Mouse (Mus musculus) embryonic facial prominence, embryonic 14.5 days (tissue): ENCODE results near the gene Pak1. TPM values are rescaled to one million over a fixed set of nuclear protein-coding genes. Genes with fewer than 3 reads are reported as not detected.

ENCODE experiments used
- ATAC-seq: fragments of 200-750 bp; cut with Nextera tagmentation; 2 replicates; pipeline ENCODE4 v1.8.0; 2017; ENCODE audit warnings: low read depth, moderate number of reproducible peaks, moderate TSS enrichment
- DNase-seq: peaks from one replicate; pipeline ENCODE4 v3.0.0-alpha.2; 2015; ENCODE audit warnings: low spot score
- H3K27ac ChIP-seq: fragments of 300-500 bp; sonication (generic); replicated peaks from 2 replicates; pipeline ENCODE4 v1.5.1; 2014; ENCODE audit warnings: low read depth, mild to moderate bottlenecking, low read length, moderate library complexity
- H3K27me3 ChIP-seq: fragments of 300-500 bp; sonication (generic); replicated peaks from 2 replicates; pipeline ENCODE4 v1.6.1; 2014; ENCODE audit warnings: low read length; ENCODE audit not compliant: control insufficient read depth, insufficient read depth
- H3K36me3 ChIP-seq: fragments of 300-500 bp; sonication (generic); 2 replicates; pipeline ENCODE4 v1.6.1; 2014; ENCODE audit warnings: low read length, mixed read lengths; ENCODE audit not compliant: control insufficient read depth, insufficient read depth
- H3K4me1 ChIP-seq: fragments of 300-500 bp; sonication (generic); 2 replicates; pipeline ENCODE4 v1.6.1; 2014; ENCODE audit warnings: antibody characterized with exemption, low read length; ENCODE audit not compliant: control insufficient read depth, insufficient read depth
- H3K4me2 ChIP-seq: fragments of 300-500 bp; sonication (generic); 2 replicates; pipeline ENCODE4 v1.6.1; 2014; ENCODE audit warnings: low read depth, mild to moderate bottlenecking, low read length, moderate library complexity, mixed read lengths
- H3K4me3 ChIP-seq: fragments of 300-500 bp; sonication (generic); 2 replicates; pipeline ENCODE4 v1.5.1; 2014; ENCODE audit warnings: low read depth, mild to moderate bottlenecking, low read length
- H3K9ac ChIP-seq: fragments of 300-500 bp; sonication (generic); 2 replicates; pipeline ENCODE4 v1.6.1; 2014; ENCODE audit warnings: low read depth, mild to moderate bottlenecking, low read length, moderate library complexity, mixed read lengths
- H3K9me3 ChIP-seq: fragments of 300-500 bp; sonication (generic); 2 replicates; pipeline ENCODE4 v1.6.1; 2016; ENCODE audit warnings: low read length; ENCODE audit not compliant: control insufficient read depth
- WGBS: fragments of 180-500 bp; shearing (Covaris S2); extraction: QIAGEN DNeasy Blood & Tissue Kit; methylation state at CpG from one replicate; pipeline ENCODE4 v1.1.7; 2014; 5-methylcytosine and 5-hydroxymethylcytosine counted together
- polyA plus RNA-seq: library from polyadenylated mRNA; unstranded; fragments of >200 nt; fragmentation: Nextera tagmentation; extraction: Ambion mirVana; gene quantifications from 2 replicates; pipeline ENCODE4 v1.2.1, GENCODE M21; 2014

Pak1 gene
- 29.8 and 31.8 TPM in 2 replicates for polyA plus RNA-seq

GRCm38 (mm10) chr7:97788190-97788668, at the start of gene Pak1:
Pak1 (plus strand) TSS chr7:97788541.
- Histone ChIP-seq H3K4me2 (peak within 1 kb of the TSS; percentile 99), H3K4me3 (peak within 1 kb of the TSS; percentile 86), H3K9ac (peak within 1 kb of the TSS; percentile 75), H3K27me3 (peaks cover 6% of the 10 kb centered on the region), H3K36me3 (no peaks in the 10 kb centered on the region), H3K27ac (peak within 1 kb of the TSS; percentile 58), H3K4me1 (no peaks in the 10 kb centered on the region), H3K9me3 (no peaks in the 10 kb centered on the region)
- WGBS = 1% methylated on average over 30 of the region's 46 CpGs
- DNase-seq = peak; percentile 78
- peak; percentile 90 for ATAC-seq

GRCm38 (mm10) chr7:97740948-97741347, 47.4 kb upstream of the Pak1 start:
- no peak overlapping the region for H3K9ac ChIP-seq
- no peaks in the 10 kb centered on the region for H3K27me3 ChIP-seq
- no peak for ATAC-seq
- H3K4me2 ChIP-seq = no peak overlapping the region
- 48% methylated on average over 10 of the region's 10 CpGs for WGBS
- H3K9me3 ChIP-seq = no peaks in the 10 kb centered on the region
- H3K4me1 ChIP-seq = peaks cover 7% of the 10 kb centered on the region; the same call in 1 of the 2 replicates
- no peak overlapping the region for H3K4me3 ChIP-seq
- DNase-seq = no peak
- no peaks in the 10 kb centered on the region for H3K36me3 ChIP-seq
- no peak overlapping the region for H3K27ac ChIP-seq

GRCm38 (mm10) chr7:97741756-97742291, 46.5 kb upstream of the Pak1 start:
- 40% methylated on average over 1 of the region's 1 CpGs for WGBS

GRCm38 (mm10) chr7:97745299-97745698, 43.0 kb upstream of the Pak1 start:
- ATAC-seq = no peak
- peak; percentile 72 for DNase-seq

More at GRCm38 (mm10) chr7:97741756-97742291, 46.5 kb upstream of the Pak1 start:
- H3K27me3 ChIP-seq = no peaks in the 10 kb centered on the region
- no peaks in the 10 kb centered on the region for H3K36me3 ChIP-seq
- peaks cover 7% of the 10 kb centered on the region; the same call in 1 of the 2 replicates for H3K4me1 ChIP-seq
- DNase-seq (no peak), ATAC-seq (no peak)
- no peaks in the 10 kb centered on the region for H3K9me3 ChIP-seq
- H3K9ac ChIP-seq = no peak overlapping the region
- no peak overlapping the region for H3K4me2 ChIP-seq
- no peak overlapping the region for H3K4me3 ChIP-seq
- no peak overlapping the region for H3K27ac ChIP-seq

GRCm38 (mm10) chr7:97747176-97747707, 41.1 kb upstream of the Pak1 start:
- WGBS = 64% methylated on average over 4 of the region's 4 CpGs
- H3K36me3 ChIP-seq = no peaks in the 10 kb centered on the region

More at GRCm38 (mm10) chr7:97745299-97745698, 43.0 kb upstream of the Pak1 start:
- H3K4me3 ChIP-seq = no peak overlapping the region
- H3K9ac ChIP-seq = no peak overlapping the region
- H3K36me3 ChIP-seq = no peaks in the 10 kb centered on the region
- H3K27ac ChIP-seq = no peak overlapping the region
- H3K4me2 ChIP-seq = no peak overlapping the region
- WGBS = 9% methylated on average over 3 of the region's 3 CpGs
- H3K4me1 ChIP-seq = peaks cover 11% of the 10 kb centered on the region; the same call in 1 of the 2 replicates
- no peaks in the 10 kb centered on the region for H3K9me3 ChIP-seq
- H3K27me3 ChIP-seq = no peaks in the 10 kb centered on the region

GRCm38 (mm10) chr7:97747787-97748497, 40.4 kb upstream of the Pak1 start:
- Histone ChIP-seq H3K9me3 (no peaks in the 10 kb centered on the region), H3K4me3 (no peak overlapping the region), H3K4me2 (peak overlapping the region; percentile 37), H3K27me3 (no peaks in the 10 kb centered on the region), H3K27ac (no peak overlapping the region), H3K36me3 (no peaks in the 10 kb centered on the region), H3K9ac (no peak overlapping the region), H3K4me1 (peaks cover 11% of the 10 kb centered on the region; the same call in 1 of the 2 replicates)
- DNase-seq = peak; percentile 94
- 26% methylated on average over 28 of the region's 28 CpGs for WGBS
- ATAC-seq = peak; percentile 73

More at GRCm38 (mm10) chr7:97747176-97747707, 41.1 kb upstream of the Pak1 start:
- H3K27me3 ChIP-seq = no peaks in the 10 kb centered on the region
- H3K9me3 ChIP-seq = no peaks in the 10 kb centered on the region
- H3K9ac ChIP-seq = no peak overlapping the region
- H3K4me2 ChIP-seq = no peak overlapping the region
- ATAC-seq = no peak
- peaks cover 11% of the 10 kb centered on the region; the same call in 1 of the 2 replicates for H3K4me1 ChIP-seq
- H3K27ac ChIP-seq = no peak overlapping the region
- no peak for DNase-seq
- H3K4me3 ChIP-seq = no peak overlapping the region

GRCm38 (mm10) chr7:97748527-97749206, 39.7 kb upstream of the Pak1 start:
- Histone ChIP-seq H3K27ac (peak overlapping the region; percentile 28; the same call in 1 of the 2 replicates), H3K9ac (0 out of 2 replicates have a peak overlapping the region, but pooled peaks have one; percentile 4), H3K36me3 (no peaks in the 10 kb centered on the region), H3K27me3 (no peaks in the 10 kb centered on the region), H3K4me2 (peak overlapping the region; percentile 44), H3K4me1 (peaks cover 11% of the 10 kb centered on the region; the same call in 1 of the 2 replicates), H3K4me3 (0 out of 2 replicates have a peak overlapping the region, but pooled peaks have one; percentile 11), H3K9me3 (no peaks in the 10 kb centered on the region)
- ATAC-seq (peak; percentile 10; the same call in 1 of the 2 replicates), DNase-seq (no peak)
- 65% methylated on average over 10 of the region's 10 CpGs for WGBS
